Mouse (Mus musculus) stomach, postnatal 0 days (tissue): ENCODE measurements around the gene Dock1. TPM values are rescaled to one million over a fixed set of nuclear protein-coding genes. Genes with fewer than 3 reads are reported as not detected.

Experiments used
- ATAC-seq: fragments of 200-750 bp; cut with Nextera tagmentation; 2 replicates; pipeline ENCODE4 v1.8.0; 2017; ENCODE audit not compliant: low FRiP score, low TSS enrichment
- DNase-seq: peaks from one replicate; pipeline ENCODE4 v3.0.0-alpha.2; 2016; ENCODE audit warnings: low spot score
- H3K27ac ChIP-seq: fragments of 300-500 bp; sonication (generic); replicated peaks from 2 replicates; pipeline ENCODE4 v1.5.1; 2014; ENCODE audit warnings: mild to moderate bottlenecking, control low read depth
- H3K27me3 ChIP-seq: fragments of 300-500 bp; sonication (generic); 2 replicates; pipeline ENCODE4 v1.6.1; 2014; ENCODE audit warnings: low read length; ENCODE audit not compliant: control insufficient read depth, insufficient read depth
- H3K36me3 ChIP-seq: fragments of 300-500 bp; sonication (generic); 2 replicates; pipeline ENCODE4 v1.6.1; 2014; ENCODE audit warnings: low read length, mixed read lengths; ENCODE audit not compliant: control insufficient read depth, insufficient read depth
- H3K4me1 ChIP-seq: fragments of 300-500 bp; sonication (generic); replicated peaks from 2 replicates; pipeline ENCODE4 v1.6.1; 2014; ENCODE audit warnings: antibody characterized with exemption; ENCODE audit not compliant: control insufficient read depth, insufficient read depth
- H3K4me2 ChIP-seq: fragments of 300-500 bp; sonication (generic); replicated peaks from 2 replicates; pipeline ENCODE4 v1.6.1; 2014; ENCODE audit warnings: low read depth, mild to moderate bottlenecking, control low read depth, moderate library complexity
- H3K4me3 ChIP-seq: fragments of 300-500 bp; sonication (generic); 2 replicates; pipeline ENCODE4 v1.5.1; 2014; ENCODE audit warnings: low read depth, low read length, control low read depth
- H3K9ac ChIP-seq: fragments of 300-500 bp; sonication (generic); 2 replicates; pipeline ENCODE4 v1.6.1; 2014; ENCODE audit warnings: mild to moderate bottlenecking, low read length, control low read depth, mixed read lengths
- H3K9me3 ChIP-seq: fragments of 300-500 bp; sonication (generic); 2 replicates; pipeline ENCODE4 v1.6.1; 2016; ENCODE audit warnings: low read length; ENCODE audit not compliant: control insufficient read depth
- CTCF ChIP-seq: IDR thresholded peaks from 2 replicates; pipeline ENCODE4 v1.5.1; 2016; ENCODE audit warnings: antibody characterized with exemption, low read depth, mild to moderate bottlenecking, moderate library complexity
- EP300 ChIP-seq: optimal IDR thresholded peaks from 2 replicates; pipeline ENCODE3; 2016; ENCODE audit warnings: antibody characterized with exemption
- WGBS: fragments of 180-500 bp; shearing (Covaris S2); extraction: QIAGEN DNeasy Blood & Tissue Kit; methylation state at CpG from one replicate; pipeline ENCODE4 v1.1.7; 2014; 5-methylcytosine and 5-hydroxymethylcytosine counted together
- polyA plus RNA-seq: library from polyadenylated mRNA; unstranded; fragments of >200 nt; fragmentation: Nextera tagmentation; extraction: Ambion mirVana; gene quantifications from 2 replicates; pipeline ENCODE4 v1.2.1, GENCODE M21; 2015

Gene Dock1
- polyA plus RNA-seq, 1 experiment from 2014 or later: 8.5 TPM

GRCm38 (mm10) chr7:134779761-134780160 is 109.3 kb downstream of the Dock1 start:
- Histone ChIP-seq H3K36me3 (peaks cover 6% of the 10 kb centered on the region; the same call in 1 of the 2 replicates), H3K9me3 (no peaks in the 10 kb centered on the region), H3K4me2 (no peak overlapping the region), H3K9ac (no peak overlapping the region), H3K27me3 (no peaks in the 10 kb centered on the region), H3K4me3 (no peak overlapping the region), H3K4me1 (no peaks in the 10 kb centered on the region), H3K27ac (no peak overlapping the region)
- 90% methylated on average over 3 of the region's 3 CpGs for WGBS
- TF ChIP-seq CTCF: no peak
- TF ChIP-seq EP300: no peak
- DNase-seq (no peak), ATAC-seq (no peak)

- ATAC-seq (no peak), DNase-seq (no peak)
- no peak overlapping the region for H3K4me2 ChIP-seq
- no peak for TF ChIP-seq EP300
- no peak for TF ChIP-seq CTCF
- no peaks in the 10 kb centered on the region for H3K27me3 ChIP-seq
- H3K9ac ChIP-seq: no peak overlapping the region
- 0 out of 2 replicates have a peak, but pooled peaks cover 6% of the 10 kb centered on the region for H3K36me3 ChIP-seq
- H3K9me3 ChIP-seq: no peaks in the 10 kb centered on the region
- H3K4me3 ChIP-seq: no peak overlapping the region
- no peak overlapping the region for H3K27ac ChIP-seq
- H3K4me1 ChIP-seq: no peaks in the 10 kb centered on the region
- 73% methylated on average over 4 of the region's 4 CpGs for WGBS
Measured at GRCm38 (mm10) chr7:134787110-134787509, 116.7 kb downstream of the Dock1 start.

- Histone ChIP-seq H3K9ac (no peak overlapping the region), H3K27me3 (no peaks in the 10 kb centered on the region), H3K4me2 (no peak overlapping the region), H3K4me3 (no peak overlapping the region), H3K36me3 (0 out of 2 replicates have a peak, but pooled peaks cover 2% of the 10 kb centered on the region), H3K9me3 (no peaks in the 10 kb centered on the region), H3K4me1 (no peaks in the 10 kb centered on the region), H3K27ac (no peak overlapping the region)
- DNase-seq (no peak), ATAC-seq (no peak)
- TF ChIP-seq EP300 (no peak), CTCF (no peak)
- 91% methylated on average over 3 of the region's 3 CpGs for WGBS
Measured at GRCm38 (mm10) chr7:134794889-134795288, 124.4 kb downstream of the Dock1 start.

- DNase-seq: no peak
Measured at GRCm38 (mm10) chr7:134800079-134800478, 129.6 kb downstream of the Dock1 start.

GRCm38 (mm10) chr7:134804422-134804821 is 134.0 kb downstream of the Dock1 start:
- H3K36me3 ChIP-seq: peaks cover 7% of the 10 kb centered on the region
- no peaks in the 10 kb centered on the region for H3K4me1 ChIP-seq
- no peaks in the 10 kb centered on the region for H3K27me3 ChIP-seq
- DNase-seq (no peak), ATAC-seq (no peak)
- WGBS: 93% methylated on average over 4 of the region's 4 CpGs
- no peak overlapping the region for H3K4me2 ChIP-seq
- H3K9ac ChIP-seq: no peak overlapping the region
- no peak for TF ChIP-seq CTCF
- no peak for TF ChIP-seq EP300
- H3K27ac ChIP-seq: no peak overlapping the region
- H3K9me3 ChIP-seq: no peaks in the 10 kb centered on the region
- H3K4me3 ChIP-seq: no peak overlapping the region

More at GRCm38 (mm10) chr7:134800079-134800478, 129.6 kb downstream of the Dock1 start:
- H3K27ac ChIP-seq: no peak overlapping the region
- WGBS: 71% methylated on average over 4 of the region's 4 CpGs
- TF ChIP-seq CTCF (no peak), EP300 (no peak)
- H3K27me3 ChIP-seq: no peaks in the 10 kb centered on the region
- no peak for ATAC-seq
- H3K9me3 ChIP-seq: no peaks in the 10 kb centered on the region
- H3K4me2 ChIP-seq: no peak overlapping the region
- no peak overlapping the region for H3K9ac ChIP-seq
- peaks cover 9% of the 10 kb centered on the region for H3K36me3 ChIP-seq
- H3K4me1 ChIP-seq: no peaks in the 10 kb centered on the region
- H3K4me3 ChIP-seq: no peak overlapping the region

GRCm38 (mm10) chr7:134806799-134807198 is 136.3 kb downstream of the Dock1 start:
- Histone ChIP-seq H3K36me3 (peaks cover 11% of the 10 kb centered on the region), H3K27me3 (no peaks in the 10 kb centered on the region), H3K27ac (no peak overlapping the region), H3K9me3 (no peaks in the 10 kb centered on the region), H3K4me3 (no peak overlapping the region), H3K9ac (no peak overlapping the region), H3K4me1 (no peaks in the 10 kb centered on the region), H3K4me2 (no peak overlapping the region)
- WGBS: 71% methylated on average over 6 of the region's 6 CpGs
- no peak for ATAC-seq
- TF ChIP-seq EP300 (no peak), CTCF (no peak)
- no peak for DNase-seq
